Mouse (Mus musculus): ENCODE results near the gene Nfe2l2.
"Not testable (repeated sequence)": the region's sequence is repeated elsewhere in the genome, so short reads cannot be mapped to it uniquely, and the experiment has no call there.

Gene Nfe2l2

DNA sequence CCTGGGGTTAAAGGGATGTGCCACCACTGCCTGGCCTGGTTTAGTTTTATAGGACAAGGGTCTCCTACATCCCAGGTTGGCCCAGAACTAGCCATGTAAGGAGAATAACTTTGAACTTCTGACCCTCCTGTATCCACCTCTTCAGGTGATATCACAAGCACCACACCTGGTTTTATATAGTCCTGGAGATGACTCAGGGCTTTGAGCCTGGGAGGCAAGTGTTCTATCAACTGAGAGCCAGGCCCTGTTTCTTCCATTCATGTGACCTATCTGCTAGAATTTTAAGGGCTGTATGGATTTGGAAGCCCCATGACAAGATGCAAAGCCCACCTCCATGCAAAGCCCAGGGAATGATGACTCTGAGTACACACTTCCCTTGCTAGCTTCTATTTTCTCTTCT lies 51.3 kb downstream of the Nfe2l2 start:
- DNase-seq (ENCODE audit: extremely low read depth, low read depth, low spot score): no peak

GRCm38 (mm10) chr2:75650437-75650836 lies 54.0 kb downstream of the Nfe2l2 start:
- no peak for DNase-seq (ENCODE audit: extremely low read depth, low read depth, low spot score)

DNA sequence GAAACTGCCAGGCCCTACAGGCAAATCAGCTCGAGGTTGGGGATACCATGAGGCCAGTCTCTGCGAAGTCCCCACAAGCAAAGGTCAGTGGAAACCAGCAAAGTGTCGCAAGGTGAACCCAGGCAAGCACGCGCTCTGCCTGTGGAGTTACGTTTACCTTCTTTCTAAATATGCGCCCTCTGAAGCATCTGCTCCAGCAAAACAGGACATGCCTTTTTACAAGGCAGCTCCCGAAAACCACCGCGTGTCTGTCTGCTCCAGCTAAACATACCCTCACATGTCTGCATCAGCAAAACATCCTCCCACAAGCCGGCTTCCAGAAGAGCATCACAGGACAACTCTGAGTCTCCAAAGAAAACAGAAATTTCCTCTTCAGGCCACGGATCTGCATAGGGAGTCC lies 59.2 kb downstream of the Nfe2l2 start:
- DNase-seq (ENCODE audit: extremely low read depth, low read depth, low spot score): no peak

DNA sequence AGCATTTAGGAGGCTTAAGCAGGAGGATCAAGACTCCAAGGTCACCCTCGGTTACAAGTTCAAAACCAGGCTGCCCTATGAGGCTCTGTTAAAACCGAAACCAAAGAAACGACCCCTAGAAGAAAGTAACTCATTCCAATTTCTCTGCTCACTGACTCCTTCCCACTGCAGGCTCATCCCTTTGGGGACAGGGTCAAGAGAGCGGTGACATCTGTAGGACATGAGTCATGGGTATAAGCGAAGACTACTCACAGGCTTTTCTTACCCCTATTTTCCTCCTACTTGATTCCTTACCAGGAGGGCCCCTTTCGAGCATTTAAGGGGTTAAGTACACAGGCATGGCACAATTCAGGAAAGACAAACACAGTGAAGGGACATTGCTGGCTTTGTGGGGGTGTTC lies 60.5 kb downstream of the Nfe2l2 start:
- no peak for DNase-seq (ENCODE audit: extremely low read depth, low read depth, low spot score)

DNA sequence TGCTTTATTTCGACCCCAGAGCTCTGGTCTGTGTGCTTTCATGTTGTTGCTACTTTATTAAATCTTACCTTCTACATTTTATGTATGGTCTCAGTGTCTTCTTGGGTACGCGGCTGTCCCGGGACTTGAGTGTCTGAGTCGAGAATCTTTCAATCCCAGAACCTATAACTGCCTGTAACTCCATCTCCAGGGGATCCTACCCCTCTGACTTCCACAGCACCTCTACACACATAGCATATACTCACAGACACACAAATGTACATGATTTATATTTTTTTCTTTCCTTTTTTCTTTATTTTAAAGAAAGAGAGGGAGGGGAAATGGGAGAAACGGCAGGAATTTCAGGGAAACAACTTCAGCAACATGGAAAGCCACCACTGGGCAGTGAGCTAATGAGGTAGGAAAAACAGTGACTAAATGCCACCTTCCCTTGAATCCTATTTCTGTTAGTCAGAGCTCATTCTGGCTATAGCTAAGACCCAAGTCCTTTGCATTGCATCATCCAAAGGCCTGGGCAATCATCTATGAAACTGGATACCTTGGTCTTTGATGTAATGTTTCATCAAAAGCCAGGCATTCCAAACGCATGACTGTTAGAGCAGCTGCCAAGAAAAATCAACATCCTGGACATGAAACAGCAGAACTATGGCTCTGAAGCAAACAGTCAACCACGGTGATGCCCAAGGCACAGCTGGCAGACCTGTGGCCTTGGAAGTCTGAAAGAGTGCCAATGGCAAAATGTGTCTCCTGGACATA lies 61.5 kb downstream of the Nfe2l2 start:
- peak; percentile 88 for DNase-seq (ENCODE audit: extremely low read depth, low read depth, low spot score)

DNA sequence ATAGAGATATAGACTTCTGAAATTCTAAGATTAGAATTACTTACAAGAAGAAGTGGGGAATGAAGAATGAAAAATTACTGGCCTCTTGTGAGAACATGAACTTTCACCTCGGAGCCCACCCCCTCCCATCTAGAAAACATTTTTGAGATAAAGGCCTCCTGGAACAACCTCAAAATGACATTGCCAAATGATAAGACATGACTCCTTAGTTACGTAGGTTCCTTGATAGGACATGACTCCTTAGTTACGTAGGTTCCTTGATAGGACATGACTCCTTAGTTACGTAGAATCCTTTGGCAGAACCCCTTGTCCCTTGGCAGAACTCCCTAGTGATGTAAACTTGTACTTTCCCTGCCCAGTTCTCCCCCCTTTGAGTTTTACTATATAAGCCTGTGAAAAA lies 62.1 kb downstream of the Nfe2l2 start:
- not testable (repeated sequence) for DNase-seq (ENCODE audit: extremely low read depth, low read depth, low spot score)

DNA sequence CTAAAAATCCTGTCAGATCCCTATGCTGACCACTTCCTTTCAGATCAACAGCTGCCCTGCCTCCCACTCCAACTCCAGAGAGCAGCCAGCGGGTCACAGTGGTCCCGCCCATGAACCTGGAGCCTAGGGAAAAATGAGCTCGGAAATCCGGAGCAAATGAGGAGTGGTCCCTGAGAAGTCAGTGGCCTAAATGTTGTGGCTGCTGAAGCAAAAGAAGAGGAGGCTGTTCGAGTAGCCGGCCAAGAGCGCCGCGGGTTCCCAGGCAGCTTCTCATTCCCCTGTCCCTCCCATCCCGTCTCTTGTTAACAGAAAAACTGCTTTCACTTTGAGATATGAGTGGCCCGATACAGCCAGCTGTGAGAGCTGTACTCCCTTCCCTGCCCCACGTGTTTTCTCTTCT lies 64.9 kb downstream of the Nfe2l2 start:
- not testable (repeated sequence) for DNase-seq (ENCODE audit: extremely low read depth, low read depth, low spot score)

GRCm38 (mm10) chr2:75637822-75638221 lies 66.6 kb downstream of the Nfe2l2 start:
- not testable (repeated sequence) for DNase-seq (ENCODE audit: extremely low read depth, low read depth, low spot score)

GRCm38 (mm10) chr2:75637361-75637760 lies 67.1 kb downstream of the Nfe2l2 start:
- no peak for DNase-seq (ENCODE audit: extremely low read depth, low read depth, low spot score)

DNA sequence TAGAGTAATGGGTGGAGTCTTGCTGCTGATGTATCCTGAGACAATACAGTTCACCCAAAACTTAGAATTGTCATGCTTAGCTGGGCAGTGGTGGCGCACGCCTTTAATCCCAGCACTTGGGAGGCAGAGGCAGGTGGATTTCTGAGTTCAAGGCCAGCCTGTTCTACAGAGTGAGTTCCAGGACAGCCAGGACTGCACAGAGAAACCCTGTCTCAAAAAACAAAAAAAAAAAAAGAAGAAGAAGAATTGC lies 67.5 kb downstream of the Nfe2l2 start:
- not testable (repeated sequence) for DNase-seq (ENCODE audit: extremely low read depth, low read depth, low spot score)

- no peak for DNase-seq (ENCODE audit: extremely low read depth, low read depth, low spot score)
Observed at GRCm38 (mm10) chr2:75636261-75637054, 68.0 kb downstream of the Nfe2l2 start.

DNA sequence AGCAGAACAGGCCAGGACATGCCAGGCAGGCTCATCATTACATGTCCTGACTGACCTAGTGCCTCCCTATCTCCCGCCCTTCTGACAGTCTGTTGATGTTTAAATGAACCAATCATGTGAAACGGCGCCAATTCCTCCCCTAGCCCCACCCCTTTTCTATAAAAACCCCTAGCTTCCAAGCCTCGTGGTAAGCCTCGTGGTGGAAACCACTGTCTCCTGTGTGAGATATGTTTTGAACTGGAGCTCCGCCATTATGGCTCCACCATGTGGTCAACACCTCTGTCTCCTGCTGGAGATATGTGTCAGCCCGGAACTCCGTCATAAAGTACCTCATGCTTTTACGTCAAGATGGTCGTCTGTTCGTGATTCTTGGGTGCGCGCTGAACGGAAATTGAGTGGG lies 70.0 kb downstream of the Nfe2l2 start:
- not testable (repeated sequence) for DNase-seq (ENCODE audit: extremely low read depth, low read depth, low spot score)

GRCm38 (mm10) chr2:75633784-75634183 lies 70.7 kb downstream of the Nfe2l2 start:
- no peak for DNase-seq (ENCODE audit: extremely low read depth, low read depth, low spot score)

- DNase-seq (ENCODE audit: extremely low read depth, low read depth, low spot score): no peak
Observed at GRCm38 (mm10) chr2:75633381-75633780, 71.1 kb downstream of the Nfe2l2 start.

GRCm38 (mm10) chr2:75632721-75633181 lies 71.7 kb downstream of the Nfe2l2 start:
- DNase-seq (ENCODE audit: extremely low read depth, low read depth, low spot score): no peak

GRCm38 (mm10) chr2:75632043-75632442 lies 72.4 kb downstream of the Nfe2l2 start:
- no peak for DNase-seq (ENCODE audit: extremely low read depth, low read depth, low spot score)

GRCm38 (mm10) chr2:75631421-75631820 lies 73.0 kb downstream of the Nfe2l2 start:
- DNase-seq (ENCODE audit: extremely low read depth, low read depth, low spot score): no peak

DNA sequence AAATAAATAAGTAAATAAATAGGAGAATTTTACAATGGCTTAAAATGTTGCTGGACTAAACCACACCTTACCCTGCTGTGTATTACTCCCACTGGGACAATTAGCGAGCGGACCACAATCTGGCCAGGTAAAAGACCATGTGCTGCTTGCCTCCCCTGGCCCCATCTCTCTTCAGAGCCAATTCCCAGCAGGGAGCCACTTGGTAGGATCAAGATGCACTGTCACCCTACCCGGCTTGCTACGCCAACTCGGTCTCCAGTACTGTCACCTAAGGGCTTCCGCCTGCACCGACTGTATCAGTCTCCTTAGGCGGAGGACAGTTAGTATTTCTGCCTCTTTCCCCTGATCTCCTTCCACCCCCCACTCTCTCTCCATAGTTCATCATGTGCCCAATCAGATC lies 76.0 kb downstream of the Nfe2l2 start:
- no peak for DNase-seq (ENCODE audit: extremely low read depth, low read depth, low spot score)

DNA sequence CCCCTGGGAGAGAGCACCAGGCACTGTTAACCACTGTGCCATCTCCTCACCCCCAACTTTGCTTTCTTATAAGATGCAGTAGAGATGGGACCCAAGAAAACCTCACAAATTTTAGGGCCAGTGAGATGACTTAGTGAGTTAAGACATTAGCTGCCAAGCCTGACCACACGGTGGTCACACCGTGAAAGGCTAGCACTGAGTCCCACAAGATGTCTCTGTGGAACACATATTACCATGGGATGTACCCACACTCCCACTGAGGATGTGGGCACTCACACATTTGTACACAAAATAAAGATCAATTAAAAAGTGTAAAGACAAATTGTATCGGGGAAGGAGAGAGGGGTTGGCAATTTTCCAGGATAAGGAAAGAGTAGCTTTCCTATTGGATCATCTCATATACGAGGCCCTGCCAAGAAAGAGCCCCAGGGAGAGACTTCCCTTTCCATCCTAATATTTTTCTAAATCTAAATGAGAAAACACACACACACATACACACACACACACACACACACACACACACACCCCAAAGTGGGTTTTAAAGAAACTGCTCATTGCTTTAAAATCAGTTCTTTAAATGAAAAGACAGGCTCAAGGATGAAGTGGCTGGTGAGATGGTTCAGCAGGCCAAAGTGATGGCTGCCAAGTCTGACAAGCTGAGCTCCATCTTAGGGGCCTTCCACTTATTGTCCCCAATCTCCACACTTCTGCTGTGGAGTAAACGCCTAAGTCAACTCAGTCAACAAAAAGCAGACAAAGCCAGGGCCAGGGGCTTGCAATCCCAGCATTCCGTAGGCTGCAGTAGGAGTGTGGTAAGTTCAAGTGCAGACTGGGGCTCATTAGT lies 77.6 kb downstream of the Nfe2l2 start:
- no peak for DNase-seq (ENCODE audit: extremely low read depth, low read depth, low spot score)

Data from fat pad, adult 2 months (tissue).